Mouse (Mus musculus) heart, postnatal 0 days (tissue): Measurements from ENCODE around the gene Mgea5.

Source experiments
- CTCF ChIP-seq: IDR thresholded peaks from 2 replicates; pipeline ENCODE4 v1.5.1; 2016; ENCODE audit warnings: antibody characterized with exemption, control low read depth, low read depth
- EP300 ChIP-seq: IDR thresholded peaks from 2 replicates; pipeline ENCODE4 v1.6.1; 2016; ENCODE audit warnings: antibody characterized with exemption, low read depth

- TF ChIP-seq CTCF (no peak), EP300 (no peak)
These were observed 31.5 kb upstream of the Mgea5 start for GRCm38 (mm10) chr19:45815170-45815569.
